Mouse (Mus musculus): ENCODE data around the gene Pank4. TPM values are rescaled to one million over a fixed set of nuclear protein-coding genes. Genes with fewer than 3 reads are reported as not detected.

Gene Pank4
- polyA plus RNA-seq, 1 experiment: not detected

- H3K4me1 ChIP-seq (ENCODE audit: control insufficient read depth, insufficient read depth, low read length): peaks cover 88% of the 10 kb centered on the region
- 24% methylated on average over 10 of the region's 10 CpGs for WGBS
- H3K27ac ChIP-seq (ENCODE audit: insufficient read depth, low read depth, low read length): no peak overlapping the region
- peak overlapping the region; percentile 28; the same call in 1 of the 2 replicates for H3K4me3 ChIP-seq (ENCODE audit: insufficient read depth, low read depth, low read length)
- TF ChIP-seq POLR2A (IDR thresholded peaks at IDR 0.05; ENCODE audit: insufficient read depth, low read depth, low read length): no peak
- TF ChIP-seq CTCF (IDR thresholded peaks at IDR 0.05; ENCODE audit: insufficient read depth, low read depth, low read length): no peak
Observed at GRCm38 (mm10) chr4:155019336-155019847, 55.5 kb downstream of the Pank4 start.

GRCm38 (mm10) chr4:155020141-155020540 lies 56.2 kb downstream of the Pank4 start:
- TF ChIP-seq POLR2A (IDR thresholded peaks at IDR 0.05; ENCODE audit: insufficient read depth, low read depth, low read length): no peak
- no peak for TF ChIP-seq CTCF (IDR thresholded peaks at IDR 0.05; ENCODE audit: insufficient read depth, low read depth, low read length)
- Histone ChIP-seq H3K27ac (ENCODE audit: insufficient read depth, low read depth, low read length) (no peak overlapping the region), H3K4me3 (ENCODE audit: insufficient read depth, low read depth, low read length) (no peak overlapping the region), H3K4me1 (ENCODE audit: control insufficient read depth, insufficient read depth, low read length) (peaks cover 83% of the 10 kb centered on the region)
- 97% methylated on average over 1 of the region's 1 CpGs for WGBS

GRCm38 (mm10) chr4:155020813-155021212 lies 56.9 kb downstream of the Pank4 start:
- Histone ChIP-seq H3K27ac (ENCODE audit: insufficient read depth, low read depth, low read length) (no peak overlapping the region), H3K4me1 (ENCODE audit: control insufficient read depth, insufficient read depth, low read length) (peaks cover 77% of the 10 kb centered on the region), H3K4me3 (ENCODE audit: insufficient read depth, low read depth, low read length) (no peak overlapping the region)
- WGBS: 35% methylated on average over 9 of the region's 9 CpGs
- TF ChIP-seq CTCF (IDR thresholded peaks at IDR 0.05; ENCODE audit: insufficient read depth, low read depth, low read length) (no peak), POLR2A (IDR thresholded peaks at IDR 0.05; ENCODE audit: insufficient read depth, low read depth, low read length) (no peak)

GRCm38 (mm10) chr4:155022228-155022855 lies 58.4 kb downstream of the Pank4 start:
- WGBS: 85% methylated on average over 7 of the region's 7 CpGs
- Histone ChIP-seq H3K4me1 (ENCODE audit: control insufficient read depth, insufficient read depth, low read length) (peaks cover 65% of the 10 kb centered on the region), H3K4me3 (ENCODE audit: insufficient read depth, low read depth, low read length) (no peak overlapping the region), H3K27ac (ENCODE audit: insufficient read depth, low read depth, low read length) (no peak overlapping the region)
- no peak for TF ChIP-seq POLR2A (IDR thresholded peaks at IDR 0.05; ENCODE audit: insufficient read depth, low read depth, low read length)
- no peak for TF ChIP-seq CTCF (IDR thresholded peaks at IDR 0.05; ENCODE audit: insufficient read depth, low read depth, low read length)

- Histone ChIP-seq H3K4me3 (ENCODE audit: insufficient read depth, low read depth, low read length) (no peak overlapping the region), H3K27ac (ENCODE audit: insufficient read depth, low read depth, low read length) (no peak overlapping the region), H3K4me1 (ENCODE audit: control insufficient read depth, insufficient read depth, low read length) (peaks cover 61% of the 10 kb centered on the region)
- 61% methylated on average over 11 of the region's 11 CpGs for WGBS
- TF ChIP-seq POLR2A (IDR thresholded peaks at IDR 0.05; ENCODE audit: insufficient read depth, low read depth, low read length): no peak
- TF ChIP-seq CTCF (IDR thresholded peaks at IDR 0.05; ENCODE audit: insufficient read depth, low read depth, low read length): no peak
Observed at GRCm38 (mm10) chr4:155024170-155025010, 60.5 kb downstream of the Pank4 start.

Other genes starting within 250 kb of the Pank4 start
- not detected in 2 replicates for gene Ttc34, start 126.7 kb upstream of the Pank4 start, polyA plus RNA-seq (2012; ENCODE audit: insufficient read depth, insufficient read length, low replicate concordance, missing spikeins)
- gene Mmel1, start 94.5 kb upstream of the Pank4 start, polyA plus RNA-seq (2012; ENCODE audit: insufficient read depth, insufficient read length, low replicate concordance, missing spikeins): not detected in 2 replicates
- not detected in 2 replicates for gene Fam213b, start 65.0 kb upstream of the Pank4 start, polyA plus RNA-seq (2012; ENCODE audit: insufficient read depth, insufficient read length, low replicate concordance, missing spikeins)
- gene Tnfrsf14, start 35.6 kb upstream of the Pank4 start, polyA plus RNA-seq (2012; ENCODE audit: insufficient read depth, insufficient read length, low replicate concordance, missing spikeins): not detected in 2 replicates
- gene Hes5, start 3.2 kb upstream of the Pank4 start, polyA plus RNA-seq (2012; ENCODE audit: insufficient read depth, insufficient read length, low replicate concordance, missing spikeins): not detected in 2 replicates
- not detected in 2 replicates for gene Plch2, start 92.7 kb downstream of the Pank4 start, polyA plus RNA-seq (2012; ENCODE audit: insufficient read depth, insufficient read length, low replicate concordance, missing spikeins)
- not detected in 2 replicates for gene Pex10, start 102.9 kb downstream of the Pank4 start, polyA plus RNA-seq (2012; ENCODE audit: insufficient read depth, insufficient read length, low replicate concordance, missing spikeins)
- gene Rer1, start 122.3 kb downstream of the Pank4 start, polyA plus RNA-seq (2012; ENCODE audit: insufficient read depth, insufficient read length, low replicate concordance, missing spikeins): not detected in 2 replicates
- not detected in 2 replicates for gene Morn1, start 122.5 kb downstream of the Pank4 start, polyA plus RNA-seq (2012; ENCODE audit: insufficient read depth, insufficient read length, low replicate concordance, missing spikeins)

Measured in olfactory bulb, adult 2 months (tissue).